Mouse (Mus musculus) ES-Bruce4 (cell line): ENCODE results near the gene Sik3.

Experiments
- CTCF ChIP-seq: IDR thresholded peaks from one replicate; pipeline ENCODE4 v1.8.1; 2011; ENCODE audit warnings: low read depth, low read length
- POLR2A ChIP-seq: IDR thresholded peaks from one replicate; pipeline ENCODE4 v1.8.1; 2011; ENCODE audit warnings: low read length; ENCODE audit not compliant: insufficient read depth

- TF ChIP-seq CTCF, result no peak
- no peak for TF ChIP-seq POLR2A
These were observed 3.2 kb downstream of the Sik3 start for GRCm38 (mm10) chr9:46015831-46016230.
